Mouse (Mus musculus): ENCODE results near the gene Ppif. TPM values are rescaled to one million over a fixed set of nuclear protein-coding genes. Genes with fewer than 3 reads are reported as not detected.

The Ppif gene
- polyA plus RNA-seq, 1 experiment from 2014 or later, result 37.4 TPM

DNA sequence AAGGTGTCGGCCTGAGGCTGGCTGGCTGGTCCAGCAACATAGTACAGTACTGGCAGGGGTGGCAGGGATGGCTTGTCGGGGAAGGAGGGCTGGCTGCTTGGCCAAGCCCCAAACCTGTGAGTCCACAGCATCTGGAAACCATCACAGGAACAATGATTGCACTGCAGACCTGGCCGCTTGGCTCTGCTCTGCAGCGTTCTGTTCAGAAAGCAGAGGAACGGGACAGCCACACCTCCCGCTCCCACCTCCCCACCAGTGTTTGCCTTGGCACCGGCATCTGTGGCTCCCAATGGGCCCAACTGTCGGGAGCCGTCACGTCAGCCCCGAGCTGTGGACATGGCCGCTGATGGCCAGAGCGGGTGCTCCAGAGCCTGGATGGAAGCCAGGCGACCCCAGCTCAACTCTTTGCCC lies 44.6 kb downstream of the Ppif start:
- no peak overlapping the region for H3K9ac ChIP-seq (ENCODE audit: low read length)
- H3K27ac ChIP-seq (ENCODE audit: low read depth, low read length), result no peak overlapping the region
- no peak for DNase-seq (ENCODE audit: low spot score, missing footprints)
- H3K4me2 ChIP-seq, result no peak overlapping the region
- H3K27me3 ChIP-seq (ENCODE audit: control insufficient read depth, insufficient read depth, low read length), result no peaks in the 10 kb centered on the region
- H3K36me3 ChIP-seq (ENCODE audit: control insufficient read depth, insufficient read depth, low read length), result no peaks in the 10 kb centered on the region
- no peaks in the 10 kb centered on the region for H3K9me3 ChIP-seq (ENCODE audit: control insufficient read depth, low read length)
- H3K4me3 ChIP-seq (ENCODE audit: low read depth, low read length), result no peak overlapping the region
- peaks cover 6% of the 10 kb centered on the region; the same call in 1 of the 2 replicates for H3K4me1 ChIP-seq (ENCODE audit: control insufficient read depth, insufficient read depth, low read length)
- ATAC-seq (ENCODE audit: low FRiP score), result no peak
- 80% methylated on average over 14 of the region's 14 CpGs for WGBS

DNA sequence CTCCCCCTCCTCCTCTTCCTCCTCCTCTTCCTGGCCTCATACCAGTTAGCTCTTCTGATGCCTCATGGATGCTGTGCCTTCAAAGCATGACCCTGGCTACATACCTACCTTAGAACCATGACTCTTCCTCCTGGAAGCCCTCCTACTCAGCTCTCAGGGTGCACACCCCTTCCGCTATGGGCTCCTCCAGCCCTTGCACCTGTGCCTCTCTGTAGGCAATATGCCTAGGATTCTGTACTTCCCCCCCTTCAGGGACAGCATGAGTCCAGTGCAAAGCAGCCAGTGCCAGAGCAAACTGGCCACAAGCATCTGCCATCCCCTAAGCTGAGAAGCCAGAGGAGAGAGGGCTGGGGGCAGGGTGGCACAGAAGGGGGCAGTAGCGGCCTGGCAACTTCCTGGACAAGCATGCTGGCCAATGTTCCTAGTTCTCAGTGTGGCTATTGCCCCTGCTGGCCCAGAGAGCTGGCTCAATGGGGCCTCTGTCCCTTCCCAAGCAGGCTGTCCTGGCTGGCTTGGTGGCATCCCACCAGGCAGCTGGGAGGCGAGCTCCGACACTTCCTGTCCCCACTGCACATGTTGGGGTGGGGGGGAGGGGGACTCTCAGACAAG lies 46.1 kb downstream of the Ppif start:
- WGBS, result 85% methylated on average over 4 of the region's 4 CpGs
- Histone ChIP-seq H3K9me3 (ENCODE audit: control insufficient read depth, low read length) (no peaks in the 10 kb centered on the region), H3K27me3 (ENCODE audit: control insufficient read depth, insufficient read depth, low read length) (no peaks in the 10 kb centered on the region), H3K36me3 (ENCODE audit: control insufficient read depth, insufficient read depth, low read length) (no peaks in the 10 kb centered on the region), H3K4me1 (ENCODE audit: control insufficient read depth, insufficient read depth, low read length) (peaks cover 3% of the 10 kb centered on the region; the same call in 1 of the 2 replicates), H3K9ac (ENCODE audit: low read length) (no peak overlapping the region), H3K27ac (ENCODE audit: low read depth, low read length) (no peak overlapping the region), H3K4me2 (no peak overlapping the region), H3K4me3 (ENCODE audit: low read depth, low read length) (no peak overlapping the region)
- DNase-seq (ENCODE audit: low spot score, missing footprints), result no peak
- ATAC-seq (ENCODE audit: low FRiP score), result no peak

DNA sequence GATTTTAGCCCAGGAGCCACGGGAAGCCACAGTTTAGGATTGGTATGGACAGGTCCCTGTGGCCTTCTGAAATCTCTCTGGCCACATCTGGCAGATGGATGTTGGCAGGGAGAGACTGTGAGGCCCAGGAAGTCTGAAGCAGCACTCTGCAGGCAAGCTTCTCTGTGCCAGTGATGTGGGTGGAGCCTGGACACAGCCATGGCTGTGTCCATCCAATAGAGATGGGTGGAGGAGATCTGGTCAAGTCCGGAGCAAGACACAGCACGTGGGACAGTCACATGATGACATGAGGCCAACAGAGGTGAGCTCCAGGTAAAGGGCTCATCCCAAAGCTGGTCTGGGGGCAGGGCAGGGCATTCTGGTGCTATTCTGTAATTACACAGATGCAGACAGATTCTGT lies 47.3 kb downstream of the Ppif start:
- Histone ChIP-seq H3K27me3 (ENCODE audit: control insufficient read depth, insufficient read depth, low read length) (no peaks in the 10 kb centered on the region), H3K4me2 (no peak overlapping the region), H3K27ac (ENCODE audit: low read depth, low read length) (no peak overlapping the region), H3K9ac (ENCODE audit: low read length) (no peak overlapping the region), H3K9me3 (ENCODE audit: control insufficient read depth, low read length) (no peaks in the 10 kb centered on the region), H3K4me1 (ENCODE audit: control insufficient read depth, insufficient read depth, low read length) (no peaks in the 10 kb centered on the region), H3K36me3 (ENCODE audit: control insufficient read depth, insufficient read depth, low read length) (no peaks in the 10 kb centered on the region), H3K4me3 (ENCODE audit: low read depth, low read length) (no peak overlapping the region)
- ATAC-seq (ENCODE audit: low FRiP score) (no peak), DNase-seq (ENCODE audit: low spot score, missing footprints) (no peak)
- WGBS, result 71% methylated on average over 3 of the region's 3 CpGs

DNA sequence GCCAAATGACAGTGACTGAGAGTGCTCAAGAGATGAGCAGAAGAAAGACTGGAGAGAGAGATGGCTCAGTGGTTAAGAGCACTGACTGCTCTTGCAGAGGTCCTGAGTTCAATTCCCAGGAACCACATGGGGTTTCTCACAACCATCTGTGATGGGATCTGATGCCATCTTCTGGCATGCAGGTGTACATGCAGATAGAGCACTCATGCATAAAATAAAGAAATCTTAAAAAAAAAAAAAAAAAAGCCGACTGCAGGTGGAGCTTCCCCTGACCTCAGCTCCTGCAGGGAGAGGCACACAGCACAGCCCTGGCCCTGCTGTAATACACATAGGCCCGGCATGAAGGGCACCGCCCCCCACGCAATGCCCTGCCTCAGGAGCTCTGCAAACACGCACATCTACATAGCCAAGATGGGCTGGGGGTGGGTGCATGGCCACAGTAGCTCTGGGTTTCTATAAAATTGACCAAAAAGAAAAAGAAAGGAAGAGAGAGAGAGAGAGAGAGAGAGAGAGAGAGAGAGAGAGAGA lies 48.0 kb downstream of the Ppif start:
- WGBS, result 61% methylated on average over 5 of the region's 5 CpGs
- no peaks in the 10 kb centered on the region for H3K27me3 ChIP-seq (ENCODE audit: control insufficient read depth, insufficient read depth, low read length)
- H3K9ac ChIP-seq (ENCODE audit: low read length), result no peak overlapping the region
- no peak overlapping the region for H3K4me3 ChIP-seq (ENCODE audit: low read depth, low read length)
- H3K36me3 ChIP-seq (ENCODE audit: control insufficient read depth, insufficient read depth, low read length), result no peaks in the 10 kb centered on the region
- no peak overlapping the region for H3K27ac ChIP-seq (ENCODE audit: low read depth, low read length)
- DNase-seq (ENCODE audit: low spot score, missing footprints) (no peak), ATAC-seq (ENCODE audit: low FRiP score) (no peak)
- H3K4me2 ChIP-seq, result no peak overlapping the region
- no peaks in the 10 kb centered on the region for H3K4me1 ChIP-seq (ENCODE audit: control insufficient read depth, insufficient read depth, low read length)
- no peaks in the 10 kb centered on the region for H3K9me3 ChIP-seq (ENCODE audit: control insufficient read depth, low read length)

DNA sequence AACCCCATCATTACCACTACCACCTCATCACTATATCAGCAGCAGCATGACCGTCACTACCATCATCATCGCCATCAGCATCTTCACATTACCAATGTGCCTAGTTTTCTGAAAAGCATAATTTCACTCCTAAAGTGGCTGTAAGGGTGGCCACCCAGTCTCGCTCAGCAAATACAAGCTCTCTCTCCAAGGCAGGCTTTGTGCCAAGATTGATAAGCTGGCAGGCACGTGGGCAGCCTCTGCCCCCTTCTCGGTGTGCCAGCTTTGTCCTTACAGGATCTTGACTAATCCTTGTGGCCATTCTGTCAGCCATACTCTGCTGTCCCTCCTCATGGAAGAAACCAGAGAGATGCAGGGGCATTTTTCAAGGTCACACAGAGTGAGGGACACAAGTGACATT lies 49.0 kb downstream of the Ppif start:
- ATAC-seq (ENCODE audit: low FRiP score), result no peak
- Histone ChIP-seq H3K27me3 (ENCODE audit: control insufficient read depth, insufficient read depth, low read length) (no peaks in the 10 kb centered on the region), H3K9ac (ENCODE audit: low read length) (no peak overlapping the region), H3K36me3 (ENCODE audit: control insufficient read depth, insufficient read depth, low read length) (no peaks in the 10 kb centered on the region), H3K27ac (ENCODE audit: low read depth, low read length) (no peak overlapping the region), H3K4me3 (ENCODE audit: low read depth, low read length) (no peak overlapping the region), H3K4me1 (ENCODE audit: control insufficient read depth, insufficient read depth, low read length) (no peaks in the 10 kb centered on the region), H3K4me2 (no peak overlapping the region), H3K9me3 (ENCODE audit: control insufficient read depth, low read length) (no peaks in the 10 kb centered on the region)
- no peak for DNase-seq (ENCODE audit: low spot score, missing footprints)
- WGBS, result 95% methylated on average over 5 of the region's 5 CpGs

DNA sequence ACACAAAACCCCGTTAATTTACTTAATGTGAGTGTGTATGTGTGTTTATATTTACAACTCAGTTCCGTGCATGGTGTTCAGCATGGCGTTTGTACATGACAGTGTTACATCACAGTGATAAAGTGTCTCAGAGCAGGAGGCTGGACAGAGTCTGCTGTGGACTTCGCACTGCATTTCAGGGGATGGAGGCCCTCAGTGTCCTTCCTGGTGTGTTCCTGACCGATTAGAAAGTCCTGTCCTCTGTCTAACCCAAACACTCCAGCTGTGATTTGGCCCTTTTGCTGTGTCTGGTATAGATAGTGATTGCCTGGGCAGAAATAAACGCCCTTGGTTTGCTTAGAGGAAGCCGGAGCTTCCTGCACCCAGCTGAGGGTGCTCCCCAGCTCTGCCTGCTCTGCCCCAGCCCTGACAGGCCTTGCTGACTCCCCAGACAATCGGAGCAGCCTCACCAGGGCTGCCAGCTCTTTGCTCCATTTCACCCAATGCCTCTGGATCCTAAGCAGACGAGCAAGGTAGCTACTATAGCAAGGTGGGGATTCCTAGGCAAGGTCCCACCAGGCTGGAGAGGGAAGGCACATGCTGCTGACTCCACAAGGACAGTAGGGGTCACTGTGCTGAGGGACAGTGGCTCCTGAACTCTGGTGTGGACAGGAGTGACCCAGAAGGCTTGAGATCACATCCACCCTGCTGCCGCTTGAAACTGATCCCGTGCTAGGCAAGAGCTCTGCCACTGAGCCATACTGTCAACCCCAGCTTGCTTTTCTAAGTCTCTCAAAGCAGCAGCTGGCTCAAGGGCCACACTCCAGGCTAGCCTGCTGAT lies 51.6 kb downstream of the Ppif start:
- Histone ChIP-seq H3K4me3 (ENCODE audit: low read depth, low read length) (no peak overlapping the region), H3K4me1 (ENCODE audit: control insufficient read depth, insufficient read depth, low read length) (no peaks in the 10 kb centered on the region), H3K27me3 (ENCODE audit: control insufficient read depth, insufficient read depth, low read length) (no peaks in the 10 kb centered on the region), H3K9ac (ENCODE audit: low read length) (no peak overlapping the region), H3K36me3 (ENCODE audit: control insufficient read depth, insufficient read depth, low read length) (no peaks in the 10 kb centered on the region), H3K9me3 (ENCODE audit: control insufficient read depth, low read length) (no peaks in the 10 kb centered on the region), H3K27ac (ENCODE audit: low read depth, low read length) (no peak overlapping the region), H3K4me2 (no peak overlapping the region)
- ATAC-seq (ENCODE audit: low FRiP score) (no peak), DNase-seq (ENCODE audit: low spot score, missing footprints) (no peak)
- WGBS, result 67% methylated on average over 11 of the region's 11 CpGs

DNA sequence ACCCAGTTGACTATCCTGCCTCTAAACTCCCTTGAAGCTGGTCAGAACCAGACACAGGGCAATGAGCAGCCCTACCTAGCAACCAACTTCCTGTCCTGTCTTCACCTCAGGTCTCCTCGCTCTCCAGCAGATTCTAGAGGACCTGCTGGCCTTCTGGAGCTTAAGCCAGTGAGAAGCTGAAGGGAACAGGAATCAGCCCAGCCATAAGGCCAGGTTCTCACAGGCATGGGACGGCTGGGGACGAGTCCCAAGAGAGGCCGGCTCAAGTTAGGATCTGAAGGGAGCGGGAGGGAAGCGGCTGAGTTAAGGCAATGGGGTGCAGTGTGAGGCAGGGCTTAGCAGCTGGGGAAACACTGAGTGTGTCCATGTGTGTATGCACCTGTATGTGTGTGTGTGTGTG lies 52.4 kb downstream of the Ppif start:
- Histone ChIP-seq H3K4me3 (ENCODE audit: low read depth, low read length) (no peak overlapping the region), H3K9ac (ENCODE audit: low read length) (no peak overlapping the region), H3K4me2 (no peak overlapping the region), H3K36me3 (ENCODE audit: control insufficient read depth, insufficient read depth, low read length) (no peaks in the 10 kb centered on the region), H3K4me1 (ENCODE audit: control insufficient read depth, insufficient read depth, low read length) (no peaks in the 10 kb centered on the region), H3K27ac (ENCODE audit: low read depth, low read length) (no peak overlapping the region), H3K27me3 (ENCODE audit: control insufficient read depth, insufficient read depth, low read length) (no peaks in the 10 kb centered on the region), H3K9me3 (ENCODE audit: control insufficient read depth, low read length) (no peaks in the 10 kb centered on the region)
- no peak for DNase-seq (ENCODE audit: low spot score, missing footprints)
- WGBS, result 84% methylated on average over 6 of the region's 6 CpGs
- no peak for ATAC-seq (ENCODE audit: low FRiP score)

DNA sequence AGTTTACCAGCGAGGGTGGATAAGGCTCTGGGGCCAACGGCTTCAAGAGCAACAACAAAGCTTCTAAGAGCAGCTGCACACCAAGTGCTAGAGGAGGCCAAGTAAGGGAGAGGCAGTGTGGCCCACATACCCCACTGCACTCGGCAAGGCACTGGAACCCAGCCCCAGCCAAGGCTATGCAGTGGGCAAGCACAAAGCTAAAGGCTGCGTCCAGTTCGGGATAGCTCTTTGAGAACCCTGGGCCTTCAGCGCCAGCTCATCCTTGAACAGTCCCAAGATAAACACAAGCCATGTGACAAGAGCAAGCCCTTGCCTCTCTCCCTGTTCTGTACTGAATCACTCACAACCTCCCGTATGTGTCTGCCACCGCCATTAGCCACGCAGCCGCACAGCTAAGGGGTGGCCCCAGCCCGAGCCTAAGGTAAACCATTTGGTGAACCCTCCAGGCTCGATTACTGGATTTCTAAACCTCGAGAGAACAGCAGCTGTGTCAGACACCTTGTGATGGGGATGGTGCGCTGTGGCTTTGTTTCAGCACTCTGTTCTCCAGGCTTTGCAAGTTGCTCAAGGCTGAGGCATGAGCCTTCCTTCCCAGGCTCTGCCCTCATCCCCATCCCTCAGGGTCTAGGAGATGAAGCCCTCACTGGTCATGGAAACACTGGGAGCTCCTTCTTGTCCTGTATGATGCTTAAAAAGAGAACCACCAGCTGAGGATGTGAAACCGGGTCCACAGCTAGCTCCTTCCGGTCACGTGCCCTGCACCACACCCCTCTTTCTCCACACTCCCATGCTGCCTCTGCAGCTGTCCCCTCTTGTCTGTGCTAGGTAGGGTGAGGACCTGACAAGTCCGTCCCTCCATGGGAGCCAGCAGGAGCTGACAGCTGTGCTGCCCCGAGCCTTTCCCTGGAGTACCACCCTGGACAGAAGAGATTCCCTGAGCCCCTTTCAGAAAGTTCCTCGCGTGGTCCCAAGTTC lies 53.3 kb downstream of the Ppif start:
- no peak overlapping the region for H3K27ac ChIP-seq (ENCODE audit: low read depth, low read length)
- H3K27me3 ChIP-seq (ENCODE audit: control insufficient read depth, insufficient read depth, low read length), result no peaks in the 10 kb centered on the region
- H3K4me3 ChIP-seq (ENCODE audit: low read depth, low read length), result no peak overlapping the region
- no peak overlapping the region for H3K9ac ChIP-seq (ENCODE audit: low read length)
- ATAC-seq (ENCODE audit: low FRiP score), result no peak
- H3K9me3 ChIP-seq (ENCODE audit: control insufficient read depth, low read length), result no peaks in the 10 kb centered on the region
- H3K4me1 ChIP-seq (ENCODE audit: control insufficient read depth, insufficient read depth, low read length), result no peaks in the 10 kb centered on the region
- DNase-seq (ENCODE audit: low spot score, missing footprints), result no peak
- H3K36me3 ChIP-seq (ENCODE audit: control insufficient read depth, insufficient read depth, low read length), result no peaks in the 10 kb centered on the region
- WGBS, result 85% methylated on average over 21 of the region's 21 CpGs
- no peak overlapping the region for H3K4me2 ChIP-seq
